Mouse (Mus musculus) liver, embryonic 16.5 days (tissue): ENCODE measurements around the gene Rbfox2. TPM values are rescaled to one million over a fixed set of nuclear protein-coding genes. Genes with fewer than 3 reads are reported as not detected.

Source experiments
- ATAC-seq: fragments of 200-750 bp; cut with Nextera tagmentation; 2 replicates; pipeline ENCODE4 v1.8.0; 2017; ENCODE audit warnings: low read depth, mild to moderate bottlenecking, moderate number of reproducible peaks, moderate library complexity
- H3K27ac ChIP-seq: fragments of 300-500 bp; sonication (generic); 2 replicates; pipeline ENCODE4 v1.5.1; 2014; ENCODE audit warnings: mild to moderate bottlenecking, low read length
- H3K27me3 ChIP-seq: fragments of 300-500 bp; sonication (generic); 2 replicates; pipeline ENCODE4 v1.6.1; 2014; ENCODE audit warnings: low read depth, low read length, mixed read lengths; ENCODE audit not compliant: control insufficient read depth, insufficient read depth
- H3K36me3 ChIP-seq: fragments of 300-500 bp; sonication (generic); 2 replicates; pipeline ENCODE4 v1.6.1; 2014; ENCODE audit warnings: mild to moderate bottlenecking; ENCODE audit not compliant: control insufficient read depth, insufficient read depth
- H3K4me1 ChIP-seq: fragments of 300-500 bp; sonication (generic); 2 replicates; pipeline ENCODE4 v1.6.1; 2014; ENCODE audit warnings: low read depth, low read length, mixed read lengths; ENCODE audit not compliant: control insufficient read depth
- H3K4me2 ChIP-seq: fragments of 300-500 bp; sonication (generic); 2 replicates; pipeline ENCODE4 v1.6.1; 2014; ENCODE audit warnings: low read depth, low read length, mixed read lengths
- H3K4me3 ChIP-seq: fragments of 300-500 bp; sonication (generic); 2 replicates; pipeline ENCODE4 v1.5.1; 2014; ENCODE audit warnings: low read depth, mild to moderate bottlenecking, low read length
- H3K9ac ChIP-seq: fragments of 300-500 bp; sonication (generic); 2 replicates; pipeline ENCODE4 v1.6.1; 2014; ENCODE audit warnings: low read depth, low read length
- H3K9me3 ChIP-seq: fragments of 300-500 bp; sonication (generic); replicated peaks from 2 replicates; pipeline ENCODE4 v1.6.1; 2016; ENCODE audit warnings: low read length; ENCODE audit not compliant: control insufficient read depth
- WGBS: fragments of 180-500 bp; shearing (Covaris S2); extraction: QIAGEN DNeasy Blood & Tissue Kit; methylation state at CpG from one replicate; pipeline ENCODE4 v1.1.7; 2014; ENCODE audit not compliant: insufficient replicate concordance; 5-methylcytosine and 5-hydroxymethylcytosine counted together
- polyA plus RNA-seq: library from polyadenylated mRNA; unstranded; fragments of >200 nt; fragmentation: Nextera tagmentation; extraction: Ambion mirVana; gene quantifications from 2 replicates; pipeline ENCODE4 v1.2.1, GENCODE M21; 2015

Gene Rbfox2
- polyA plus RNA-seq, 1 experiment from 2014 or later, result 12.7 TPM

- Histone ChIP-seq H3K9me3 (no peaks in the 10 kb centered on the region), H3K9ac (no peak overlapping the region)
Observed at GRCm38 (mm10) chr15:77058566-77058965, 248.2 kb downstream of the Rbfox2 start.

GRCm38 (mm10) chr15:77056791-77057051, 250.1 kb downstream of the Rbfox2 start:
- Histone ChIP-seq H3K9me3 (no peaks in the 10 kb centered on the region), H3K36me3 (no peaks in the 10 kb centered on the region), H3K4me2 (no peak overlapping the region), H3K27me3 (no peaks in the 10 kb centered on the region), H3K4me1 (no peaks in the 10 kb centered on the region), H3K4me3 (no peak overlapping the region), H3K9ac (no peak overlapping the region), H3K27ac (no peak overlapping the region)
- 38% methylated on average over 3 of the region's 3 CpGs for WGBS
- ATAC-seq, result no peak

More at GRCm38 (mm10) chr15:77058566-77058965, 248.2 kb downstream of the Rbfox2 start:
- H3K4me2 ChIP-seq, result no peak overlapping the region
- no peaks in the 10 kb centered on the region for H3K36me3 ChIP-seq
- no peak for ATAC-seq
- no peaks in the 10 kb centered on the region for H3K27me3 ChIP-seq
- H3K4me1 ChIP-seq, result no peaks in the 10 kb centered on the region
- no peak overlapping the region for H3K27ac ChIP-seq
- H3K4me3 ChIP-seq, result no peak overlapping the region

- Histone ChIP-seq H3K4me3 (no peak overlapping the region), H3K4me1 (no peaks in the 10 kb centered on the region), H3K9me3 (no peaks in the 10 kb centered on the region), H3K4me2 (no peak overlapping the region), H3K9ac (no peak overlapping the region), H3K36me3 (no peaks in the 10 kb centered on the region), H3K27me3 (no peaks in the 10 kb centered on the region), H3K27ac (no peak overlapping the region)
- WGBS, result 42% methylated on average over 6 of the region's 6 CpGs
- no peak for ATAC-seq
Observed at GRCm38 (mm10) chr15:77056001-77056790, 250.6 kb downstream of the Rbfox2 start.

- 49% methylated on average over 5 of the region's 5 CpGs for WGBS
- no peaks in the 10 kb centered on the region for H3K36me3 ChIP-seq
Observed at GRCm38 (mm10) chr15:77054611-77055175, 252.1 kb downstream of the Rbfox2 start.

GRCm38 (mm10) chr15:77053021-77053420, 253.8 kb downstream of the Rbfox2 start:
- ATAC-seq, result peak; percentile 86
- 58% methylated on average over 1 of the region's 1 CpGs for WGBS

More at GRCm38 (mm10) chr15:77054611-77055175, 252.1 kb downstream of the Rbfox2 start:
- Histone ChIP-seq H3K4me2 (no peak overlapping the region), H3K4me3 (no peak overlapping the region), H3K4me1 (no peaks in the 10 kb centered on the region), H3K27me3 (no peaks in the 10 kb centered on the region), H3K9ac (no peak overlapping the region), H3K27ac (no peak overlapping the region), H3K9me3 (no peaks in the 10 kb centered on the region)
- ATAC-seq, result no peak

GRCm38 (mm10) chr15:77052176-77052575, 254.6 kb downstream of the Rbfox2 start:
- no peaks in the 10 kb centered on the region for H3K4me1 ChIP-seq
- no peak overlapping the region for H3K9ac ChIP-seq
- ATAC-seq, result no peak
- 20% methylated on average over 1 of the region's 1 CpGs for WGBS
- H3K4me2 ChIP-seq, result no peak overlapping the region
- no peak overlapping the region for H3K27ac ChIP-seq
- H3K36me3 ChIP-seq, result no peaks in the 10 kb centered on the region
- H3K9me3 ChIP-seq, result no peaks in the 10 kb centered on the region
- H3K27me3 ChIP-seq, result no peaks in the 10 kb centered on the region
- H3K4me3 ChIP-seq, result no peak overlapping the region

More at GRCm38 (mm10) chr15:77053021-77053420, 253.8 kb downstream of the Rbfox2 start:
- Histone ChIP-seq H3K4me2 (no peak overlapping the region), H3K4me3 (no peak overlapping the region), H3K36me3 (no peaks in the 10 kb centered on the region), H3K27ac (no peak overlapping the region), H3K27me3 (no peaks in the 10 kb centered on the region), H3K9me3 (no peaks in the 10 kb centered on the region), H3K4me1 (no peaks in the 10 kb centered on the region), H3K9ac (no peak overlapping the region)

- Histone ChIP-seq H3K9ac (no peak within 1 kb of the TSS), H3K4me1 (no peaks in the 10 kb centered on the region), H3K4me2 (no peak within 1 kb of the TSS), H3K9me3 (no peaks in the 10 kb centered on the region), H3K4me3 (no peak within 1 kb of the TSS), H3K27me3 (no peaks in the 10 kb centered on the region), H3K36me3 (no peaks in the 10 kb centered on the region), H3K27ac (no peak within 1 kb of the TSS)
- no peak for ATAC-seq
- WGBS, result 74% methylated on average over 10 of the region's 10 CpGs
Observed at GRCm38 (mm10) chr15:77050570-77050969, 256.2 kb downstream of the Rbfox2 start, which contains the start of gene Mb. TSS of gene Mb (minus strand) at chr15:77050670.

- no peak for ATAC-seq
- Histone ChIP-seq H3K9me3 (no peaks in the 10 kb centered on the region), H3K4me3 (no peak overlapping the region), H3K27me3 (no peaks in the 10 kb centered on the region), H3K4me2 (no peak overlapping the region), H3K27ac (no peak overlapping the region), H3K36me3 (no peaks in the 10 kb centered on the region), H3K9ac (no peak overlapping the region), H3K4me1 (no peaks in the 10 kb centered on the region)
- 67% methylated on average over 10 of the region's 10 CpGs for WGBS
Observed at GRCm38 (mm10) chr15:77045609-77046008, 261.2 kb downstream of the Rbfox2 start.

- Histone ChIP-seq H3K36me3 (no peaks in the 10 kb centered on the region), H3K9me3 (no peaks in the 10 kb centered on the region), H3K27ac (no peak within 1 kb of the TSS), H3K27me3 (no peaks in the 10 kb centered on the region), H3K9ac (no peak within 1 kb of the TSS), H3K4me3 (no peak within 1 kb of the TSS), H3K4me2 (no peak within 1 kb of the TSS), H3K4me1 (no peaks in the 10 kb centered on the region)
- no peak for ATAC-seq
- 62% methylated on average over 12 of the region's 12 CpGs for WGBS
Observed at GRCm38 (mm10) chr15:77044597-77045320, 262.0 kb downstream of the Rbfox2 start, which contains the start of gene Apol6. TSS of gene Apol6 (plus strand) at chr15:77044729.
